Mouse (Mus musculus): ENCODE measurements around the gene Gm2431.

Gene Gm2431

DNA sequence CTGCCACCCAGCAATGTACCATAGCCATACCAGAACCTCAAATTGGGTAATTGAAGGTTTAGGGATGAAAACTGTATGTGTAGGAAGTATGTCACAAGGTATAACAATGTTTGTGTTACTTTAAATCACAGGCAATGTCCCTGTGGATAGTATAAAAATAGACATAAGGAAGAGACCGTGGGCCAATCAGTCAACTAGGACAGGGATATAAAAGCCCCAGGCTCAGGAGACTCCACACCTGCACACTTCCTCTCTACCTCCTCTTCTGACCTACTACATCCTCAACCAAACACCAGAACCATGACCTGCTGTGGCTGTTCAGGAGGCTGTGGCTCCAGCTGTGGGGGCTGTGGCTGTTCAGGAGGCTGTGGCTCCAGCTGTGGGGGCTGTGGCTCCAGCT, 46.6 kb downstream of the Gm2431 start, which contains the start of gene Gm7579:
Gm7579 (plus strand) TSS at position 301 of the 400 bp plus-strand sequence.
- no peak for DNase-seq (ENCODE audit: low spot score in 2 of 2)

Measured in urinary bladder, postnatal 36 days (tissue).